ENCODE assay signal across 8 mouse cellular contexts in genomic region chr6:87810311-87810710, GRCm38 (mm10). TPM values are rescaled to one million over a fixed set of nuclear protein-coding genes. Genes with fewer than 3 reads are reported as not detected.
DNase-seq lines count a peak whose midpoint lies in the region; ATAC-seq and TF ChIP-seq lines count a peak whose summit lies in the region.

No protein-coding gene starts in this region.

- no peaks in the 10 kb centered on the region for H3K9me3 ChIP-seq in embryonic facial prominence, embryonic 11.5 days (replicated peaks; ENCODE audit: control insufficient read depth, low read length)
- H3K9me3 ChIP-seq in hindbrain, postnatal 0 days (ENCODE audit: low read length) = no peaks in the 10 kb centered on the region

- no peaks in the 10 kb centered on the region for H3K4me1 ChIP-seq in embryonic facial prominence, embryonic 11.5 days (ENCODE audit: control insufficient read depth, insufficient read depth, low read length)
- H3K4me1 ChIP-seq in hindbrain, postnatal 0 days (ENCODE audit: insufficient read depth, low read length) = peaks cover 10% of the 10 kb centered on the region

- peak overlapping the region; percentile 59 for H3ac ChIP-seq in myocyte (ENCODE audit: control insufficient read depth, insufficient read length)

- no peaks in the 10 kb centered on the region for H3K36me3 ChIP-seq in embryonic facial prominence, embryonic 11.5 days (replicated peaks; ENCODE audit: control insufficient read depth, insufficient read depth, low read depth, low read length)
- H3K36me3 ChIP-seq in hindbrain, postnatal 0 days (ENCODE audit: insufficient read depth, low read length) = no peaks in the 10 kb centered on the region; the same call in 1 of the 2 replicates
- no peaks in the 10 kb centered on the region for H3K36me3 ChIP-seq in myocyte (ENCODE audit: control insufficient read depth, insufficient read depth)

- DNase-seq in layer of hippocampus, adult 2 months (ENCODE audit: low spot score in 2 of 2) = no peak
- DNase-seq in layer of hippocampus, adult 18-20 months (ENCODE audit: low spot score in 2 of 2) = no peak
- DNase-seq in embryonic facial prominence, embryonic 11.5 days (ENCODE audit: low spot score) = no peak
- no peak for DNase-seq in hindbrain, postnatal 0 days (ENCODE audit: low spot score)
- DNase-seq in cerebellum, adult 9-11 months = no peak

- peak overlapping the region; percentile 86 for H3K4me3 ChIP-seq in layer of hippocampus, adult 2 months
- peak overlapping the region; percentile 70 for H3K4me3 ChIP-seq in embryonic facial prominence, embryonic 11.5 days (ENCODE audit: low read depth, low read length)
- H3K4me3 ChIP-seq in hindbrain, postnatal 0 days (ENCODE audit: low read length) = peak overlapping the region; percentile 77
- H3K4me3 ChIP-seq in myocyte = peak overlapping the region; percentile 75

- peak overlapping the region; percentile 91; the same call in 1 of the 2 replicates for H3K27ac ChIP-seq in layer of hippocampus, adult 2 months
- no peak overlapping the region for H3K27ac ChIP-seq in embryonic facial prominence, embryonic 11.5 days (replicated peaks; ENCODE audit: low read depth, low read length)
- H3K27ac ChIP-seq in hindbrain, postnatal 0 days = no peak overlapping the region

- no peaks in the 10 kb centered on the region for H3K79me2 ChIP-seq in myocyte (ENCODE audit: control insufficient read depth, insufficient read depth)

- 37% methylated on average over 6 of the region's 6 CpGs for WGBS in embryonic facial prominence, embryonic 11.5 days
- 32% methylated on average over 6 of the region's 6 CpGs for WGBS in hindbrain, postnatal 0 days

- no peak overlapping the region; the same call in 1 of the 2 replicates for H3K9ac ChIP-seq in embryonic facial prominence, embryonic 11.5 days (replicated peaks; ENCODE audit: low read length)
- H3K9ac ChIP-seq in hindbrain, postnatal 0 days (replicated peaks; ENCODE audit: low read length) = peak overlapping the region; percentile 90; the same call in 1 of the 2 replicates

- no peak for ATAC-seq in embryonic facial prominence, embryonic 11.5 days (replicated peaks; ENCODE audit: insufficient number of reproducible peaks, low FRiP score, low TSS enrichment, low read depth)
- ATAC-seq in hindbrain, postnatal 0 days = no peak
- no peak for ATAC-seq in activated CD4-positive, CD25-positive, alpha-beta regulatory T cell, adult 4 months
- ATAC-seq in cerebellum, adult (ENCODE audit: insufficient number of reproducible peaks, low FRiP score, low TSS enrichment) = no peak

- H3K4me2 ChIP-seq in embryonic facial prominence, embryonic 11.5 days (ENCODE audit: low read depth, low read length) = peak overlapping the region; percentile 97
- H3K4me2 ChIP-seq in hindbrain, postnatal 0 days (ENCODE audit: low read depth, low read length) = peak overlapping the region; percentile 98
- H3K4me2 ChIP-seq in myocyte (ENCODE audit: low read depth) = peak overlapping the region; percentile 84

- H3K27me3 ChIP-seq in embryonic facial prominence, embryonic 11.5 days (ENCODE audit: control insufficient read depth, insufficient read depth, low read length) = no peaks in the 10 kb centered on the region
- H3K27me3 ChIP-seq in hindbrain, postnatal 0 days (ENCODE audit: insufficient read depth, low read length) = no peaks in the 10 kb centered on the region
- no peaks in the 10 kb centered on the region for H3K27me3 ChIP-seq in myocyte (ENCODE audit: control insufficient read depth, insufficient read depth, insufficient read length)

- TF ChIP-seq POLR2A in myocyte (IDR thresholded peaks at IDR 0.05; ENCODE audit: insufficient read length, low read depth) = no peak

- TF ChIP-seq CTCF in layer of hippocampus, adult 2 months (conservative IDR thresholded peaks at IDR 0.05) = no peak
- TF ChIP-seq CTCF in hindbrain, postnatal 0 days (IDR thresholded peaks at IDR 0.05; ENCODE audit: low read depth) = no peak

TF ChIP-seq in myocyte, 11 proteins besides CTCF, POLR2A, EP300 and RAD21:
- TF ChIP-seq TCF3 (IDR thresholded peaks at IDR 0.05; ENCODE audit: insufficient read length, low read depth) (no peak), E2F4 (IDR thresholded peaks at IDR 0.05; ENCODE audit: insufficient read depth) (no peak), REST (IDR thresholded peaks at IDR 0.05; ENCODE audit: insufficient read depth, insufficient read length) (no peak), MYOG (IDR thresholded peaks at IDR 0.05; ENCODE audit: control insufficient read depth in 1 of 3, insufficient read depth in 1 of 3, insufficient read length in 2 of 3, low read depth in 2 of 3) (no peak), SRF (IDR thresholded peaks at IDR 0.05; ENCODE audit: control insufficient read depth, insufficient read length, low read depth) (no peak), MAX (IDR thresholded peaks at IDR 0.05; ENCODE audit: low read depth) (no peak), MYOD1 (IDR thresholded peaks at IDR 0.05; ENCODE audit: control insufficient read depth in 1 of 3, insufficient read length in 2 of 3, low read depth in 2 of 3) (no peak), CEBPB (IDR thresholded peaks at IDR 0.05; ENCODE audit: insufficient read depth, poor library complexity, severe bottlenecking) (no peak), TCF12 (IDR thresholded peaks at IDR 0.05; ENCODE audit: insufficient read depth, poor library complexity, severe bottlenecking) (no peak)

RNA-seq across cellular contexts. Expression of gene Rab43, which starts 1.7 kb away (rescaled TPM):
- 10 to 100 TPM; 10.7 to 15.5 TPM for total RNA-seq in layer of hippocampus, adult 2 months (2021)
- total RNA-seq in layer of hippocampus, adult 18-20 months (2021) = 10 to 100 TPM; 15.6 to 19.8 TPM
- 4.8 and 7.3 TPM in 2 replicates for polyA plus RNA-seq in embryonic facial prominence, embryonic 11.5 days (2014; fragmentation: Nextera tagmentation; extraction: Ambion mirVana)
- total RNA-seq in hindbrain, postnatal 0 days (2014; rRNA removed) = 18.6 and 27.3 TPM in 2 replicates
- 7.4 and 8.0 TPM in 2 replicates for polyA plus RNA-seq in hindbrain, postnatal 0 days (2015; fragmentation: Nextera tagmentation; extraction: Ambion mirVana)
- 14.8 TPM for polyA plus RNA-seq in myocyte (2012; fragmentation: generic; extraction: Trizol)
- 10 to 100 TPM in 1 of 2 experiments, 1 to 10 TPM in 1; 9.4 to 17.2 TPM for polyA plus RNA-seq in activated CD4-positive, CD25-positive, alpha-beta regulatory T cell, adult 4 months (2017; shearing (Covaris generic))

RNA-seq across cellular contexts. Expression of gene Gm45140, which starts 25.3 kb away (rescaled TPM):
- total RNA-seq in layer of hippocampus, adult 2 months (2021) = 1 to 10 TPM; 3.7 to 4.4 TPM
- total RNA-seq in layer of hippocampus, adult 18-20 months (2021) = 1 to 10 TPM; 1.9 to 3.9 TPM
- polyA plus RNA-seq in embryonic facial prominence, embryonic 11.5 days (2014; fragmentation: Nextera tagmentation; extraction: Ambion mirVana) = 1.2 and 3.2 TPM in 2 replicates
- total RNA-seq in hindbrain, postnatal 0 days (2014; rRNA removed) = 0.54 TPM in 1 of 2 replicates, not detected in the other
- 1.5 and 2.0 TPM in 2 replicates for polyA plus RNA-seq in hindbrain, postnatal 0 days (2015; fragmentation: Nextera tagmentation; extraction: Ambion mirVana)
- 2.6 TPM for polyA plus RNA-seq in myocyte (2012; fragmentation: generic; extraction: Trizol)
- polyA plus RNA-seq in activated CD4-positive, CD25-positive, alpha-beta regulatory T cell, adult 4 months (2017; shearing (Covaris generic)) = 1 to 10 TPM; 2.5 to 3.6 TPM

RNA-seq across cellular contexts. Expression of gene Isy1, which starts 28.3 kb away (rescaled TPM):
- 10 to 100 TPM; 25.1 to 29.3 TPM for total RNA-seq in layer of hippocampus, adult 2 months (2021)
- 10 to 100 TPM; 24.1 to 25.0 TPM for total RNA-seq in layer of hippocampus, adult 18-20 months (2021)
- polyA plus RNA-seq in embryonic facial prominence, embryonic 11.5 days (2014; fragmentation: Nextera tagmentation; extraction: Ambion mirVana) = 79.3 and 81.0 TPM in 2 replicates
- total RNA-seq in hindbrain, postnatal 0 days (2014; rRNA removed) = 7.9 and 11.3 TPM in 2 replicates
- polyA plus RNA-seq in hindbrain, postnatal 0 days (2015; fragmentation: Nextera tagmentation; extraction: Ambion mirVana) = 27.4 and 31.5 TPM in 2 replicates
- 21.1 TPM for polyA plus RNA-seq in myocyte (2012; fragmentation: generic; extraction: Trizol)
- polyA plus RNA-seq in activated CD4-positive, CD25-positive, alpha-beta regulatory T cell, adult 4 months (2017; shearing (Covaris generic)) = 100 to 1,000 TPM in 1 of 2 experiments, 10 to 100 TPM in 1; 82.2 to 102 TPM

RNA-seq across cellular contexts. Expression of gene Gp9, which starts 32.4 kb away (rescaled TPM):
- 1 to 10 TPM in 1 of 2 experiments, under 1 TPM in 1; 0.98 to 1.2 TPM for total RNA-seq in layer of hippocampus, adult 2 months (2021)
- 1 to 10 TPM; 1.3 to 1.7 TPM for total RNA-seq in layer of hippocampus, adult 18-20 months (2021)
- polyA plus RNA-seq in embryonic facial prominence, embryonic 11.5 days (2014; fragmentation: Nextera tagmentation; extraction: Ambion mirVana) = 1.9 and 3.0 TPM in 2 replicates
- 0.32 TPM in 1 of 2 replicates, not detected in the other for total RNA-seq in hindbrain, postnatal 0 days (2014; rRNA removed)
- 0.20 and 0.34 TPM in 2 replicates for polyA plus RNA-seq in hindbrain, postnatal 0 days (2015; fragmentation: Nextera tagmentation; extraction: Ambion mirVana)
- polyA plus RNA-seq in myocyte (2012; fragmentation: generic; extraction: Trizol) = not detected
- polyA plus RNA-seq in activated CD4-positive, CD25-positive, alpha-beta regulatory T cell, adult 4 months (2017; shearing (Covaris generic)) = not detected

RNA-seq across cellular contexts. Expression of gene Cnbp, which starts 40.6 kb away (rescaled TPM):
- 100 to 1,000 TPM; 255 to 275 TPM for total RNA-seq in layer of hippocampus, adult 2 months (2021)
- 100 to 1,000 TPM; 261 to 266 TPM for total RNA-seq in layer of hippocampus, adult 18-20 months (2021)
- polyA plus RNA-seq in embryonic facial prominence, embryonic 11.5 days (2014; fragmentation: Nextera tagmentation; extraction: Ambion mirVana) = 1,277 and 1,368 TPM in 2 replicates
- 196 and 209 TPM in 2 replicates for total RNA-seq in hindbrain, postnatal 0 days (2014; rRNA removed)
- polyA plus RNA-seq in hindbrain, postnatal 0 days (2015; fragmentation: Nextera tagmentation; extraction: Ambion mirVana) = 660 and 682 TPM in 2 replicates
- 196 TPM for polyA plus RNA-seq in myocyte (2012; fragmentation: generic; extraction: Trizol)
- polyA plus RNA-seq in activated CD4-positive, CD25-positive, alpha-beta regulatory T cell, adult 4 months (2017; shearing (Covaris generic)) = 1,000 to 10,000 TPM; 1,007 to 1,067 TPM
